Mouse (Mus musculus) olfactory bulb, adult 2 months (tissue): ENCODE data around the gene Emp2.

Experiments
- CTCF ChIP-seq: fragments of 200-500 bp; IDR thresholded peaks from 2 replicates; pipeline ENCODE4 v1.5.1; 2012; ENCODE audit warnings: low read depth, mild to moderate bottlenecking, low read length, moderate library complexity; ENCODE audit not compliant: insufficient read depth
- POLR2A ChIP-seq: fragments of 200-500 bp; IDR thresholded peaks from 2 replicates; pipeline ENCODE4 v1.6.1; 2012; ENCODE audit warnings: mild to moderate bottlenecking, low read depth, low read length, moderate library complexity; ENCODE audit not compliant: insufficient read depth

- TF ChIP-seq POLR2A (no peak), CTCF (no peak)
These were observed 23.8 kb upstream of the Emp2 start for GRCm38 (mm10) chr16:10337422-10338197.
